Mouse (Mus musculus) left cerebral cortex, postnatal 14 days (tissue): ENCODE measurements around the gene Pan2. TPM values are rescaled to one million over a fixed set of nuclear protein-coding genes. Genes with fewer than 3 reads are reported as not detected.
"Not testable (repeated sequence)": the region's sequence is repeated elsewhere in the genome, so short reads cannot be mapped to it uniquely, and the experiment has no call there.

Experiments
- DNase-seq, 2 experiments: peaks; one replicate each; pipeline ENCODE4 v3.0.0; 2021 to 2022; ENCODE audit warnings: low spot score in 2 of 2, mixed read lengths in 1 of 2
- intact Hi-C: fragments of 180-260 bp; cut with DNase I; formaldehyde crosslinking; loops from one replicate; pipeline ENCODE4 v1.15.1; 2025
- total RNA-seq, 2 experiments: library from RNA; stranded (reverse); gene quantifications; 2 replicates each; pipeline ENCODE4 v1.2.3; 2021

The Pan2 gene
- total RNA-seq, 2 experiments from 2014 or later, result 13.3 to 13.4 TPM

DNA sequence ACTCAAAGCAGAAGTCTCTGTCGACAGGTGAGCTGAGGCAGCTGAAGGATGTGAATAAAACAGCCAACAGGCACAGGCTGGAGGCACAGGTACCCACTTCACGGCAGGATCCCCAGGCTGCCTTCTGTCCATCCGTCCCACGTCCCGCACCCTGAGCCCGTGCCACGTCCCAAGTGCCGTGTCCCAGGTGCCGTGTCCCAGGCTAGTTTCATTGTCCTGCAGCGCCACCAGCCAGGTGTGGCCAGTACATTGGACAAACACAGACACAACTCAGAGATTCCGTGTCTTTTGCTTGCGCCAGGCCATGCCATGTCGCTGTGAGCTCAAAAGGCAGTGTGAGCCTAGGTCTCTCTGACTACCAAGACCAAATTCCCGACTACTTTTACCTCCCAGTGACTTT lies 21.5 kb upstream of the Pan2 start:
- no peak for DNase-seq
- intact Hi-C loops, result loop anchor here (5.0 kb wide), 2 partner anchors 44 to 69 kb away; partner anchors contain the start of gene Spryd4

DNA sequence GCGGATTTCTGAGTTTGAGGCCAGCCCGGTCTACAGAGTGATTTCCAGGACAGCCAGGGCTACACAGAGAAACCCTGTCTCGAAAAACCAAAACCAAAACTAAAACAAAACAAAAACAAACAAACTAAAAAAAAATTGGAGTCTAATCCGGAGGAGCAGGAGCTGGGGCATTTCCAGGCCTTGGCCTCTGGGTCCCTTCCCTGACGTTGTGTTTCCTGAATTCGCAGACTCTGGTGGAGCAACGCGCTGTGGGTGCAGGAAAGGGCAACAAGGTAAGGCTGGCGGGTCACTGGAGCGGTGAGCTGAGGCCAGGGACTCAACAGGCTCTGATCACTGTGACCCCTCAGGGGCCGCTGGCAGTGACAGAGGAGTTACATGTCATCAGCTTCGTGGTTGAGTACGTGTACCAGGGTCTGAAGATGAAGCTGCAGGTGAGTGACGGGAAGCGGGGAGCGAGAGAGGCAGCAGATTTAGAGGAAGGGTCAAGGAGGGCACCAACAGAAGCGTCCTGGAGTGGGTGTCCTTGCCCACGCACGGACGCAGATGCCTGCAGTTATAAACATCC lies 20.2 kb upstream of the Pan2 start:
- intact Hi-C loops, result loop anchor here (5.0 kb wide), 2 partner anchors 46 to 71 kb away; partner anchors contain the start of gene Spryd4
- no peak for DNase-seq

DNA sequence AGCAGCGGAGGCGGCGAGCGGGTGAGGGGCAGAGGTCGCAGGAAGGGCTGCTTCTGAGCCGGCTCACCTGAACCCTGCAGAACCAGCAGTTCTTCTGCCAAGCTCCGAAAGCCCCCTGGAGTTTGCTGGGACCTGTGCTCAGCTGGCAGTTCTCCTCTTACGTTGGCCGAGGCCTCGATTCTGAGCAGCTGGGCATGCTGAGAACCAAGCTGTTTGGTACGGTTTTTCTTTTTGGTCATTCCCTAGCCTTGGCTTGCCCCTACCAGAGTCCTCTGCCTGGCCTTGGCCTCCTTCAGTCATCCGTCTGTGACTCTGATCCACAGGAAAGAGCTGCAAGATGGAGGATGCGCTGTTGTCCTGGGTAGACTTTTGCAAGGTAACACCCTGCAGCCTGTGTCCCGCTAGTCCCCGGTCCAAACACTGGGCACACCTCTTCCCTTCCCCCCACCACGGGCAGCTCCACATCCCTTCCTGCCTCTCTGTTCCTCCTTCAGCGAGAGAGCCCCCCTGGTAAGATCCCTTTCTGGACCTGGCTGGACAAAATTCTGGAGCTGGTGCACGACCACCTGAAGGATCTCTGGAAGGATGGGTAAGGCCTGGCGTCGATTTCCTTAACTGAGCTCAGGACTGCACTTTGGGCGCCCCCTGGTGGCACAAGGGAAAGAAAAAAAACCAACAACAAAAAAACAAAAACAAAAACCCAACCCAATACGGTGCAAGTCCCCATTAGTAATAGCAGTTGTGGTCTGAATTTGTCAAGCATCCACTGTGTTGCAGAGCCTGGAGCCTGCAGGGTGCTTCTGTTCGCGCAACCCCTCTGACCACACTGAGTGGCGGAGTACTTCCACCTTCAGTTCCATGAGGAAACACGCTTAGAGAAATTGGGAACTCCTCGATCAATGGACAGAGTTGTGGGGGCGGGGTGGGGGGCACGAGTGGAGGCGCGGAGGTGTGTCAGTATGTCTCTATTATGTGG lies 19.2 kb upstream of the Pan2 start:
- intact Hi-C loops, result loop anchor here (5.0 kb wide), 2 partner anchors 47 to 72 kb away; partner anchors contain the start of gene Spryd4
- DNase-seq, result peak; percentile 64 to 74

DNA sequence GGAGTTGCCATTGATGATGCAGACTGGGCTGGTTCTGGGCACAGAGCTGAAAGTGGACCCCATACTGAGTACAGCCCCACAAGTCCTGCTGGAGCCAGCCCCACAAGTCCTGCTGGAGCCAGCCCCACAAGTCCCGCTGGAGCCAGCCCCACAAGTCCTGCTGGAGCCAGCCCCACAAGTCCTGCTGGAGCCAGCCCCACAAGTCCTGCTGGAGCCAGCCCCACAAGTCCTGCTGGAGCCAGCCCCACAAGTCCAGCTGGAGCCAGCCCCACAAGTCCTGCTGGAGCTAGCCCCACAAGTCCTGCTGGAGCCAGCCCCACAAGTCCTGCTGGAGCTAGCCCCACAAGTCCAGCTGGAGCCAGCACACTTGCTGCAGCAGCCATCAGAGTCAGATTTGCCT lies 12.5 kb upstream of the Pan2 start:
- DNase-seq, intact Hi-C loops: not testable (repeated sequence)

DNA sequence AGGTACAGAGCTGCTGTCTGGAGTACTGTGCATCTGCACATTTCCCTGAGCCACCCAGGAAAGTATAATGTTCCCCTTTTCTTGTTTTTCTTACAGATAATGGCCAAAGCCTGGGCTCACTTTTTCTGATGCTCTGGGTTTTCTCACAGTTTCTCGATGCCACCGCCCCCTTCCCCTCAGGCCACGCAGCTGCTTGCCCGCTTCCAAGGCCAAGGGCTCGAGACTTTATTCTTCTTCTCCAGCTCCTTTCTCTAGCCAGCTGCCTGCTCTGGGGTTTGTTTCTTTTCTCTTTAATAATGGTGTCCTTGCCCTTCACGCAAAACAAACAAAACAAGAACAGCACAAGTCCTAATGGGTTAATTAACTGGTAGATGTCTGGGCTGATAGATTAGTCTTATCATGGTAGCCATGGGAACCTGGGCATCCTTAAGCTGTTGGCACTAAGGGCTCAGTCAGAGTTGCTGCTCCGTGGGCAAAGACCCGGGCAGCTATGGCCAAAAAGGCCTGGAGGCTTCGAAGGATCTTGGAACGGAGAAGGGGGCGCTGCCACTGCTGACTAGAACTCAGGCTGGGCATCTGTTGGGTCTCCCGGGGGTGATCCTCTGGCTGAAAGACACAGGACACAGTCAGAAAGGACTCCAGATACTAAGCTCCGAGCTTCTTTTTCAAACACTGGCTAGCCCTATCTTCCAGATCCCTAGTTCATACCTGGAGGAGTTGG lies 6.6 kb upstream of the Pan2 start:
- DNase-seq, result no peak
- intact Hi-C loops, result no loop called here

DNA sequence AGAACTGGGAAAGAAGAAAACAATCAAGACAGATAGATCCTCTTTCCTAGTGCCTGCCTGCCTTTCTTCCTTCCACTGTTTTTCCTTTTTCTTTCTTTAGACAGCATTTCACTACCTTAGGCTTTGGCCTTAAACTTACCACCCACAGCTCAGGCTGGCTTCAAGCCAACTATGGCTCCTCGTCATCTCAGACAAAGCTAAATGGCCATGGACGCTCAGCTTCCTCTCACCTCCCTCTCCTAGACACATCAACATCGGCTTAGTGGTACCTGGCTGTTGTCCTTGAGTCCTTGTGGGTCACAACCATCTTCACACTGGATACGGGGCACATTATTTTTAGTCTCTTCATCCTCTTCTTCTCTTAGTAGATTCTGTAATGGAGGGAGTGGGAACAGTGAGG lies 5.9 kb upstream of the Pan2 start:
- intact Hi-C loops, result no loop called here
- no peak for DNase-seq

DNA sequence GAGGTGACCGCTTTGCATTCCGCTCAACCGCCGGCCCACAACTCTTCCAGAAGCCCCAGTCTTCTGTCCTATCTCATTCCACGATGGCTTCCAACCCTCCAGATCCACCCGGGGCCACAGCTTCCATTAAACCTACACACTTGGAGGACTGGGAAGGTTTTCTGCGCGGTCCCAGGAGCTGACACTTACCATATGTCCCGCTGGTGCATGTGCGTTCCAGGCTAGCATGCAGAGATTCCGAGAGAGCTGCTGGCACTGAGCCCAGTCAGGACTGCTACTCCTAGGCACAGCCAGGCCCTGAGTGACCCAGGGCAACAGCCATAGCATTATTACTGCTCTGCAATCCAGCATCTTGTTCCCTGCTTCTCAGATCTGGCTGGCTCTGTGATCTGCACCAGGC lies 5.5 kb upstream of the Pan2 start:
- intact Hi-C loops, result no loop called here
- no peak for DNase-seq

DNA sequence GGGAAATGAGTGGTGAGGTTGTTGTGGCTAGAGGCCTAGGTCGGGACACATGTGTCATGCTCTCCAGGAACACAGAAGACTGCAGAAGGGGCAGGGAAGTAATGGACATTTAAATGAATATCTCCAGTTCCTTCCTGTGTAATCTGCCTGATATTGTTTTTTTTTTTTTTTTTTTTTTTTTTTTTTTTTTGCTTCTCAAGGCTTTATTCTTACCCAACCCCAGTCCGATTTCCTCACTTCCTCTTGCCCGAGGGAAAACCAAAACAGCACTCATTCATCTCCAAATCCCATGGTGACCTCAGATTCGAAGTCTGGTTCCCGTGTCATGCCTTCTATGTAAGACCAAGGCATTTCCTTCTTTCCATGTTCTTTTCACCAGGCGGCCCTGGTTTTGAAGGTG lies 4.9 kb upstream of the Pan2 start:
- intact Hi-C loops, result no loop called here
- DNase-seq, result no peak

DNA sequence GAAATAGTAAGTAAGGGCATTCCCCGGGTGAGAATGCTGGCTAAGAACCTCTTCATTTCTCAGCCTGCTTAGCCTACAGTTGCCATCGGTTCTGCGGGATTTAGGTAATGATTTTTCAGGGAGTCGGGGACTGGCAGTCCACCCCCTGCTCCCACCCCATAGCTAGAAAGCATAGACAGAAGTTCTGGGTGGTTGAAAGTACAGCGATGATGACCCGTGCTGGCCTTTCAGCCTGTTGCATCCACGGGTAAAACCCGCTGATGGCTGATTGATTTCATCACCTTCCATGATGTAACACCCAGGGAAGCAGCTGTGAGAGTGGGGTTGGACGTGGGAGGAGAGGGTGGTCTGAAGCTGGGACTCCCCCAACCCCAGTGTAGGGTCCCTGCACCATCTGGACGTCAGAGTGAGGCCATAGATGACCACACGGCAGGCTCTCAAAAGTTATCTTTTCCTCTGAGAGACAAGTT lies 4.4 kb upstream of the Pan2 start, which contains the start of gene Il23a:
Il23a (minus strand) TSS at position 51 of the 470 bp plus-strand sequence.
- intact Hi-C loops, result no loop called here
- no peak for DNase-seq

DNA sequence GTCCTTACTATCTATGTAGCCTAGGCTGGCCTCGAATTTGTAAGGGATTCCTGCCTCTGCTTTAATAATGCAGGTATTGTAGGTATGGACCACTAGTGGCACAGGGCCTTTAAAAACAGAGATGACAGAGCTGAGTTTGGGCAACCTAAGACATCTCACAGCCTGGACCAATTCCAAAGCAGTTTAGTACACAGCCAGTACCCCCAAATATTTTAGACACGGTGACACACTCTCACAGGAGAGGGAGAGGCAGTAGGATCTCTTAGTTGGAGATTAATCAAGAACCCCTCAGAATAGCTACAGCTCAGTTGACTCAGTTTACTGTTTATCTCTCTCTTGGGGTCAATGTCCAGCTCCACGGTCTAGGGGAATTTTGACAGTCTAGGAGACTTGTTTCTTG lies 778 bp upstream of the Pan2 start:
- intact Hi-C loops, result no loop called here
- DNase-seq, result no peak

DNA sequence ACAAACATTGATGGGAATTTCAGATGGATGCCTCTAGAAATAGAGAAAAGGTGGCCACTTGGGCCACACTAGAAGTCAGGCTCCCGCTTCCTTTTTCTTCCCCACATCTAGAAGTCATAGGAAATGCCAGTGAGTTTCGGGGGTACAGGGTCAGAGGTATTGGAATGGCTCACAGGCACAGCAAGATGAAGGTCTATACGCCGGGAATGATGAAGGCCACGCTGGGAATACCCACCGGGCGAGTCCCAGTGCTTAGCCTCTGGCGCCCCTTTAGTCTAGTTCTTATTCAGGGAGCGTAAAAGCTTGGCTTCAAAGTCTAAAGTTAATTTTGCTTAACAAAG lies 380 bp upstream of the Pan2 start:
- DNase-seq, result no peak
- intact Hi-C loops, result no loop called here

DNA sequence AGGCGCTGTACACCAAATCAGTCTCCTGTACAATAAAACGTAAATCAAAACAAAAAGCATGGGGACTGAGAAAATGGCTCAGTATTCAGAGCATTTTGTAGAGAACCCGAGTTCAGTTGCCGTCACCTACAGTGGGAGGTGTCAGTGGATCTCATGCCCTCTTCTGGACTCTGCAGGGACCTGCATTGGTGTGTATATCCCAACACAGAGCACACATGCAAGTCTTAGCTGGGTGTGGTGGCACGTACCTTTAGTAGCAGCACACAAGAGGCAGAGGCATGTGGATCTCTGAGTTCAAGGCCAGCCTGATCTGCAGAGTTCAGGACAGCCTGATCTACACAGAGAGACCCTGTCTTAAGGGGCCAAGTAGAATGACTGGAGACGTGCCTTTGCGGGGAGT lies 6.5 kb downstream of the Pan2 start:
- DNase-seq, result no peak
- intact Hi-C loops, result no loop called here

DNA sequence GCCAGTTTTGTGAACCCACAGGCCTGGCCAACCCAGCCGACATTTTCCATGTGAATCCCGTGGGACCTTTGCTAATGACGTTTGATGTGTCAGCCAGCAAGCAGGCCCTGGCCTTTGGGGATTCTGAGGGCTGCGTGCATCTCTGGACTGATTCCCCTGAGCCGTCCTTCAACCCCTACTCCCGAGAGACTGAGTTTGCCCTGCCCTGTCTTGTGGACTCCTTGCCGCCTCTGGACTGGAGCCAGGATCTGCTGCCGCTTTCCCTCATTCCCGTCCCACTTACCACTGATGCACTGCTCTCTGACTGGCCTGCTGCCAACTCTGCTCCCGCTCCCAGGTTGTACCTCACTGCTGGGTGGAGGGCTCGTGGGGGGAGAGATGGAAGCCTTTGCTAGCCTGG lies 7.0 kb downstream of the Pan2 start:
- intact Hi-C loops, result no loop called here
- DNase-seq, result peak in 1 of 2 experiments; percentile 25

DNA sequence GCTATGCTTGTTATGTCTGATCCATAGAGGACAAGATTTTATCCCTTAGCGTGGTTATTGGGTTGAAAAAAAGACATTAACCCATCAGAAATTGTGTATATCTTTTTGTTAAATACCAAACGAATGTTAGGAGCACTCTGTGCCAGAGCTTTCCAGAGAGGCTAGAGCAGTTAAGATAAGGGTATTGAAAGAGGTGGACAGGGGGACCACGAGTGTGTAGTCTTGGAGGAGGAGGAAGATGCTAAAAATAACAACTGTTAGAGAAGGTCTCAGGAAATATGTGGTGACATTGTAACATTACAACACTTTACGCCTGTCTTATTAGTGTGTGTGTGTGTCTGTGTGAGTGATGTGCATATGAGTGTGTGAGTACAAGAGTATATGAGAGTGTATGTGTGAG lies 7.8 kb downstream of the Pan2 start:
- intact Hi-C loops, result no loop called here
- no peak for DNase-seq

DNA sequence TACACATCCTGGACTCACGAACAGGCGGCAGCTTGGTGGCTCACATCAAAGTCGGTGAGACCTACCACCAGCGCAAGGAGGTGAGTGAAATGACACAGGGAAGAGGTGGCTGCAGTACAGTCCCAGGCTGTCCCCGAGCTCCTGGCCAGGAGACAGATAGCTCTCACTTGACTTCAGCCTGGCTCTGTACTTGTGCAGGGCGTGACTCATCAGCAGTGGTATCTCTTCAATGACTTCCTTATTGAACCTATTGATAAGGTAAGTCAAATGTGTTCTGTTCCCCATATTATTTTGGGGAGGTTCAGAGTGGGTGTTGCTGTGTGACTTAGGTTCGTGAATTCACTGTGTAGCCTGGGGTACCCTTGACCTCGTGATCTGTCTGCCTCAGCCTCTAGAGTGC lies 12.4 kb downstream of the Pan2 start:
- DNase-seq, result no peak
- intact Hi-C loops, result no loop called here

DNA sequence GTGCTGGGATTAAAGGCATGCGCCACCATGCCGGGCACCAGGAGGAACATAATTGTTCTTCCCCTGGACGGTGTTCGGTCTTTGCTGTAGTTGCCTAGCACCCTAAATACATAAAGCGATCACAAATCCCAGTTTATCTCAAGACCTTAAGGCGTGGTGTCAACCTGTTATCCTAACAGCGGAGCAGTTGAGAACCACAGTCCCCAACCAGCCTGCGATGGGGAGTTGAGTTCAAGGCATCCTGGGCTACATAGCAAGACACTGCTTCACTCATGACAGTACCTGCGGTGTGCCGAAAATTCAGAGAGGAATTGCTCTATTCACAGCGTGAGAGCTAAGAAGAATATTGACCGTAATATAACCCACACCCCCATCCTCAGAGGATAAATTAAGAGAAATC lies 18.5 kb downstream of the Pan2 start:
- intact Hi-C loops, result no loop called here
- DNase-seq, result no peak

DNA sequence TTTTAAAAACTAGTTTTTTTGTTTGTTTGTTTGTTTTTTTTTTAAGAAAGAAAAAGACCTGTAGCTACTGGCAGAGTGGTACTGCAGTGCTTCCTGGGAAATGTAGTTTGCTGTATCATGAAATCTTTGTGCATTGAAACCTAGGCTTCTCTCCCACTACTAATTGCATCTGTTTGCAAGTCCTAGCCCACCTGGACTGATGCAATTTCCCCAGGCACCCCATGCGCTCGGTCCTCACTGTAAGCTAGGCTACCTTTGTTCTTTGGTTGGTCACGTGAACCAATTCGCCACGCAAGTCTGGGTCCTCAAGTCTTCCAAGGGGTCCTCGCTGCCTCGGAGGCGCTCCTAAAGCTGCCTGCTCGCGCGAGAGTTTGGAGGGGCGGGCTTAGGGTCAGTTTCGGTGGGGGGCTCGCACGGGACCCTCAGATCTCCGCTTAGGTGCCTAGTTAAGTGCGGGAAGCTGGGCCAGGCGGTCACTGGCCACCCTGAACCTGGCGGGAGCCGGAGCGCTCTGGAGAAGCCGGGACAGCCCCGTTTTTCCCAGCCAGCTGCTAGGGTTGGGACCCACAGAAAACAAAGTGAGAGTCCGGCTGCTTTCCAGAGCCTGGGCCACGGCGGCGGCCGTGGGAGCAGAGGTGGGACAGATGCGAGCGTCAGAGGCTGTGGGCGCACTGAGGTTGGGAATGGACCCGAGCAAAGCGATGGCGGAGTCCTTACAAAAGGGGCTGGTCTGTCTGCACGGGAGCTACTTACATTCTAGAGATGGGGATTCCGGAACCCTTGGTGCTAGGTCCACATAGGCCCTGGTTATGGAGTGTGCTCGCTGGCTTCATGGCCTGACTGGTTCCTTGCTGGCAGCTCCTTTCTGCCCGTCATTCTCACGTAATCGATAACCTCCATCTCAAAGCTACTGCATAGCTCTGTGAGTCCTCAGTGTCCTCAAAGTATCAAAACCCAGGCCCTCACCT lies 19.3 kb downstream of the Pan2 start, which contains the start of gene Cnpy2:
Cnpy2 (plus strand) TSS at position 319 of the 968 bp plus-strand sequence.
- intact Hi-C loops, result no loop called here
- DNase-seq, result peak; percentile 80 to 88

DNA sequence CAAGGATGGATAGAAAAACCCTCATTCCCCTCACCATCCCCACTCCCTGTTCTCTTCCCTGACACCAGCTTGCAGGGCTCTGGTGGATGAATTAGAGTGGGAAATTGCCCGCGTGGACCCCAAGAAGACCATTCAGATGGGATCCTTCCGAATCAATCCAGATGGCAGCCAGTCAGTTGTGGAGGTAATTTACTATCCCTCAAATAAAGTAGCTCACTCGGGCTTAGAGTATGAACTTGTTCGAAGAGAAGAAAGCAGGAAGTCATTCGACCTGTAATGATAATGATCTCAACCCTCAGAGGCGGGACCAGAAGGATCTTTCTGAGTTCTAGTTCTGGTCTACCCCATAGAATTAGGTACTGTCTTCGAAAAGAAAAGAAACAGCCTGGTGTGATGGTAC lies 20.4 kb downstream of the Pan2 start:
- no peak for DNase-seq

DNA sequence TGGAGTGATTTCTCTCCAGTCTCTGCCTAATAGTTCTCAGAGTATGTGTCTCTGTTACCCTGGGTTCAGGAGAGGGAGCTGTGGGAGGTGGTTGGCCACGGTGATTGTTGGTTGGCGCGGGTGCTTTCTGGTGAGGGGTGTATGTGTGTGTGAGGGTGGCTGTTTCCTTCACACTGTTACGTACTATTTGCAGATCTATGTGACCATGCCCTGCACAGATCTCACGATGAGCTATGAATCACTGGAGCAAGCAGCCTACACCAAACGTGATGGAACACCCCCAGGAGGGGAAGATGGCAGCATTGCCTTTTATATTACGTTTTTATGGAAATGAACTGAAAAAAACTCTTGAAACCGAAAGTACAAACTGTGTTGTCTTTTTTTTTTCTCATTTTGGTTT lies 23.7 kb downstream of the Pan2 start:
- intact Hi-C loops, result no loop called here
- DNase-seq, result no peak

More for the DNA sequence above, 20.4 kb downstream of the Pan2 start:
- intact Hi-C loops, result no loop called here
